Mouse (Mus musculus): ENCODE data around the gene Casr.

DNA sequence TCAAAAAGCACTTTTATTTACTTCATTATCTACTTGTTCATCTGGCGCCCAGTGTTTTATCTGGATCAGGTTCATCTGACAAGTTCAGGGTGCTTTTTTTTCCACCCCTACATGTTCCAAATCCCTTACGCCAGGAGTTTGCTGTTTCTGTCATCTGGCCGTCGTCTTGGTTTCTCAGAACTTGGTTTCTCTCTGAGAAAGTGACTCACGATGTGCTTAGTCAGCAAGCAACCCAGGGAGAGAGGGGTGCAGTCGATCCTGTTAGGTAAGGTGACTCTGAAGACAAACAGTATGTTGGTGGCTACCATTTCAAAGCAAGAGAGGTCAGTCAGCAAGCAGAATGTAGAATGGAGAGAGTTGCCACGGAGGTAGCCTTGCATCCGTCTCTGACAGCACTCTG lies 10.0 kb upstream of the Casr start:
- no peak for TF ChIP-seq CTCF (conservative IDR thresholded peaks at IDR 0.05; ENCODE audit: low read length)
- no peak for TF ChIP-seq NANOG (IDR thresholded peaks at IDR 0.05; ENCODE audit: borderline replicate concordance, low read length)

All from E14TG2a.4 (cell line).